Mouse (Mus musculus): ENCODE results near the gene Sec61g. TPM values are rescaled to one million over a fixed set of nuclear protein-coding genes. Genes with fewer than 3 reads are reported as not detected.

Gene Sec61g
- 18.1 TPM for polyA plus RNA-seq (2021)

DNA sequence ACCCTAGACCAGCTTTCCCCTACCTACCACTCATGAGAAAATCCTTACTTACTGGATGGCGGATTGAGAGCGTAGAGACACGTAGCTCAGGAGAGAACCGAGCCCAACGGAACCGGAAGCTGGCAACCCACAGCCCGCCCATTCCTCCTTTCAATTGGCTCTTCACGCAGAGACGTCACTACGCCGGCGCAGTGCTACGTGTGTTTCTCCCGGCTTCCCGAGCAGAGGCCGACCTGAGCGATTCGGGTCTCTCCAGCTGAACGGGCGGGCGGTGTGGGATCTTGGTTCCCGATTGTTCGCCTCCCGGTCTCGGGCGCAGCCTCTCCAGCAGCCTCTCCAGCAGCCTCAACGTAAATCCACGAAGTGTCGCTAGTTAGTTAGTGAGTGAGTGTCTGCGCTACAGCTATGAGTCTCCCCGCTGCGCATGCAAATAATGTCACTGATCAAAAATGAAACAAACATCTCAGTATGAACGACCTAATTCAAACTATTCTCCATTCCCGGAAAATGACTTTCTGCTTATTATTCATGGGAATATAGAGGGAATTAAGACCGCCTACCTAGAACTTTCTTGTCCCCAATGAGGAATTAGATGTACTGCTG, at the start of gene Sec61g:
TSS of gene Sec61g (minus strand) at position 433 of the 603 bp plus-strand sequence.
- ChIA-PET POLR2A (interaction anchor here (0.6 kb wide), 2 partner anchors 11 to 128 kb away, joined by 4 read pairs; no protein-coding TSS in a partner anchor), CTCF (interaction anchor here (0.7 to 1.1 kb wide), 2 partner anchors 17 to 18 kb away, joined by 3 to 6 read pairs; no protein-coding TSS in a partner anchor)
- in situ Hi-C loops (cut with MboI; ENCODE audit: low pct_unique_long_range_greater_than_20kb): loop anchor here (25.0 kb wide), 1 partner anchor 704 kb away; the partner anchor contains the start of gene Pno1
- peaks cover 4% of the 10 kb centered on the region for H3K27me3 ChIP-seq
- DNase-seq (ENCODE audit: low read depth, low spot score): peak; percentile 46
- no peak for TF ChIP-seq CTCF (IDR thresholded peaks at IDR 0.05)
- ATAC-seq: peak; percentile 99

DNA sequence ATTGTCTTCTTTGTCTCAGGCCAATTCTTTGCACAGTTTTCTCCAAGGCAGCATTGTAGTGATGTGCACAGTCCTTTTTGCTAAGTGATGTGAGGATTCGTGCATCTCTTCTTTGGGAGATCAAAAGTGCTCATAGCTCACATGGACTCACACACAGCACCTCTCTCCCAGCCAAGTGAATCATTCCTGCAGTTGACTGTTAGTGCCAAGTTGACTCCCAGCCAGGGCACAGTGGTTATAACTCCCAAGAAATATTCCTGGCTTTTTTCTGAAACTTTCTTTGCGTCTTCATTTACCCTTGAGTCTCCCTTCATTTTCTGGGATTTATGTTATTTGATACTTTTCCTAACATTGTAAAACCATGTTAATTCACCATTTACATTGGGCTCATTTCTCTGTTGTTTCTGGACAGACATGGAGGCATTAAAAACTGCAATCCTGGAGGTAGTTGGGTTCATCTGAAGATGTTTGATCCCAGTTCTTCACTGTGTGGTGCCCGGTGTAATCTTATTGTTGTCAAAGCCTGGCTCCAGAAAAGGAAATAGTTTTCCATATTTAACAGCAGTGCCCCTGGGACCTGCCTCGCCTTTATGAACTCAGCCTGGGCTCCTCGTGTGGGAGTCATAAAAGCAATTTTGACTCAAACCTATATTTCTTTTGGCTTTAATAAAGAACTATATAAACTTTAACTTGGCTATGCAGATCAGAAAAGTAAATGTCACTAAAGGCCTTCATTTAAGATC, 38.3 kb upstream of the Sec61g start:
- TF ChIP-seq CTCF (IDR thresholded peaks at IDR 0.05): no peak
- ChIA-PET POLR2A (no interaction called here), CTCF (interaction anchor here (1.4 kb wide), 1 partner anchor 82 kb away, joined by 4 read pairs; no protein-coding TSS in a partner anchor)
- no peak for DNase-seq (ENCODE audit: low read depth, low spot score)
- in situ Hi-C loops (cut with MboI; ENCODE audit: low pct_unique_long_range_greater_than_20kb): no loop called here
- no peak for ATAC-seq
- H3K27me3 ChIP-seq: no peaks in the 10 kb centered on the region

DNA sequence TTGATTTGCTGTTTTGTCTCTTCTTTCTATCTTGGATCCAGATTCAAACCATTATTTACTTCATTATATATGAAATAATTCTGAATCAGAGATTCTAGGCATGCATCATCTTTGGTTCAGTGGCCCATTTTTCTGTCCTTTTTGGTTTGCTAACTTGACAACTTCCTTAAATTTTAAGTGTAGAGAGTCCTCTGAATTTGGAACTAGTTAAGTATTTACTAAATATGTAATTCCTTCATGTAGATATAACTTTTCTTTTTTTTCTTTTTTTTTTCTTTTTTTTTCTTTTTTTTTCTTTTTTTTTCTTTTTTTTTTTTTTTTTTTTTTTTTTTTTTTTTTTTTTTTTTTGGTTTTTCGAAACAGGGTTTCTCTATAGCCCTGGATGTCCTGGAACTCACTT, 29.1 kb upstream of the Sec61g start:
- ChIA-PET CTCF (no interaction called here), POLR2A (no interaction called here)
- ATAC-seq (no peak), DNase-seq (ENCODE audit: low read depth, low spot score) (no peak)
- in situ Hi-C loops (cut with MboI; ENCODE audit: low pct_unique_long_range_greater_than_20kb): no loop called here
- no peaks in the 10 kb centered on the region for H3K27me3 ChIP-seq
- TF ChIP-seq CTCF (IDR thresholded peaks at IDR 0.05): no peak

- ATAC-seq (no peak), DNase-seq (ENCODE audit: low read depth, low spot score) (no peak)
- ChIA-PET POLR2A (interaction anchor here (0.6 kb wide), 1 partner anchor 681 kb away, joined by 3 read pairs; no protein-coding TSS in a partner anchor), CTCF (no interaction called here)
- H3K27me3 ChIP-seq: no peaks in the 10 kb centered on the region
- in situ Hi-C loops (cut with MboI; ENCODE audit: low pct_unique_long_range_greater_than_20kb): no loop called here
- TF ChIP-seq CTCF (IDR thresholded peaks at IDR 0.05): no peak
Measured at GRCm38 (mm10) chr11:16534582-16535553, 26.6 kb upstream of the Sec61g start.

- in situ Hi-C loops (cut with MboI; ENCODE audit: low pct_unique_long_range_greater_than_20kb): no loop called here
- DNase-seq (ENCODE audit: low read depth, low spot score): no peak
- POLR2A ChIA-PET: no interaction called here
- TF ChIP-seq CTCF (IDR thresholded peaks at IDR 0.05): peak; percentile 54
- H3K27me3 ChIP-seq: no peaks in the 10 kb centered on the region
- peak; percentile 57 for ATAC-seq
- CTCF ChIA-PET: interaction anchor here (1.0 to 1.4 kb wide), 6 partner anchors 9 to 416 kb away, joined by 3 to 4 read pairs (median 3); no protein-coding TSS in a partner anchor
Measured at GRCm38 (mm10) chr11:16532877-16533276, 24.6 kb upstream of the Sec61g start.

GRCm38 (mm10) chr11:16528909-16529308, 20.6 kb upstream of the Sec61g start:
- in situ Hi-C loops (cut with MboI; ENCODE audit: low pct_unique_long_range_greater_than_20kb): loop anchor here (5.0 to 10.0 kb wide), 5 partner anchors 58 to 418 kb away; partner anchors contain the start of gene Egfr
- ChIA-PET CTCF (interaction anchor here (1.0 to 4.8 kb wide), 6 partner anchors 11 to 419 kb away, joined by 3 to 40 read pairs (median 3); no protein-coding TSS in a partner anchor), POLR2A (no interaction called here)
- H3K27me3 ChIP-seq: no peaks in the 10 kb centered on the region
- ATAC-seq: no peak
- DNase-seq (ENCODE audit: low read depth, low spot score): no peak
- no peak for TF ChIP-seq CTCF (IDR thresholded peaks at IDR 0.05)

DNA sequence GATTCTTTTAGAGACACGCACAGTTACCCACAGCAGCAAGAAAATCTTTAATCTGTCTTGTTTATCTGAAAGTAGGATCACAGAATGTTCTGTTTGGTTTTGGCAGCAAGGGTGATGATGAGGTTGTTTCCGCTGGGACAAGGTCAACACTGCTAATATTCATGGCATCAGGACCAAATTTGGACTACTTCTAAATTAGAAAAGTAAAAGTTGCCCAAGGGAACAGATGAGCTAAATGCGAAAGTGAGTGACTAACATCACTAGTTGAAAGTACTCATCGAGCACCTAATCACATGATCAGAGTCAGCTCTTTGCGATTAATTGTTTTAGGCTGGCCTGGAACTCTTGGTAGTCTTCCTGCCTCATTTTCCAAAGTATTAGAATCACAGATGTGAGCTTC, 20.1 kb upstream of the Sec61g start:
- DNase-seq (ENCODE audit: low read depth, low spot score): no peak
- H3K27me3 ChIP-seq: no peaks in the 10 kb centered on the region
- in situ Hi-C loops (cut with MboI; ENCODE audit: low pct_unique_long_range_greater_than_20kb): loop anchor here (5.0 to 10.0 kb wide), 5 partner anchors 59 to 419 kb away; partner anchors contain the start of gene Egfr
- TF ChIP-seq CTCF (IDR thresholded peaks at IDR 0.05): no peak
- ChIA-PET POLR2A (no interaction called here), CTCF (interaction anchor here (0.8 to 4.8 kb wide), 6 partner anchors 11 to 420 kb away, joined by 3 to 40 read pairs (median 3); no protein-coding TSS in a partner anchor)
- no peak for ATAC-seq

DNA sequence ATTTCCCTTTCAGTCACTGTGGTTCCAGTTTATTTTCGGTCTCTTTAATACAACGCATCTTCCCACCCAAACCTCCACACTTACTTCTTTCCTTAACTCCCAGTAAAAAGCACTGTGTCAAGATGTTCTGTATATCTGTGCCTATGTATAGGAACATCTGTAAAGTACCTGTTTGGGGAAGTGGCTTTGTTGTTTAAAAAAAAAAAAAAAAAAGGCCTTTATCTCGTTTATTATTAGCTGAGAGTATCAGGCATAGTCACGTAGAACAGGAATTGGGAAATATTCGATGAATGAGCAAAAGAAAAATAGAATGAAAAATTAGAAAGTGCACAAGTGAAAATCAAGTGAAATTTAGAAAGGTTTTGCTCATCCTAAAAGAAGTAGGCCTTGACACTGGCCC, 19.5 kb upstream of the Sec61g start:
- CTCF ChIA-PET: interaction anchor here (0.8 to 4.8 kb wide), 6 partner anchors 12 to 421 kb away, joined by 3 to 40 read pairs (median 3); no protein-coding TSS in a partner anchor
- ATAC-seq (no peak), DNase-seq (ENCODE audit: low read depth, low spot score) (no peak)
- H3K27me3 ChIP-seq: no peaks in the 10 kb centered on the region
- no peak for TF ChIP-seq CTCF (IDR thresholded peaks at IDR 0.05)
- POLR2A ChIA-PET: no interaction called here
- in situ Hi-C loops (cut with MboI; ENCODE audit: low pct_unique_long_range_greater_than_20kb): loop anchor here (5.0 to 10.0 kb wide), 5 partner anchors 60 to 420 kb away; partner anchors contain the start of gene Egfr

GRCm38 (mm10) chr11:16526467-16526866, 18.2 kb upstream of the Sec61g start:
- in situ Hi-C loops (cut with MboI; ENCODE audit: low pct_unique_long_range_greater_than_20kb): loop anchor here (5.0 to 10.0 kb wide), 5 partner anchors 61 to 421 kb away; partner anchors contain the start of gene Egfr
- peak; percentile 67 for DNase-seq (ENCODE audit: low read depth, low spot score)
- ATAC-seq: peak; percentile 88

More at GRCm38 (mm10) chr11:16526467-16526866, 18.2 kb upstream of the Sec61g start:
- CTCF ChIA-PET: interaction anchor here (0.9 to 4.8 kb wide), 4 partner anchors 18 to 424 kb away, joined by 3 to 40 read pairs (median 8); partner anchors contain the start of gene Sec61g
- H3K27me3 ChIP-seq: no peaks in the 10 kb centered on the region
- no peak for TF ChIP-seq CTCF (IDR thresholded peaks at IDR 0.05)
- POLR2A ChIA-PET: no interaction called here

All from Patski (cell line).